Mouse (Mus musculus) heart, postnatal 0 days (tissue): ENCODE data around the gene Tmprss12.

Experiments used
- CTCF ChIP-seq: IDR thresholded peaks from 2 replicates; pipeline ENCODE4 v1.5.1; 2016; ENCODE audit warnings: antibody characterized with exemption, control low read depth, low read depth
- EP300 ChIP-seq: IDR thresholded peaks from 2 replicates; pipeline ENCODE4 v1.6.1; 2016; ENCODE audit warnings: antibody characterized with exemption, low read depth

GRCm38 (mm10) chr15:100245951-100246350 is 34.7 kb upstream of the Tmprss12 start:
- no peak for TF ChIP-seq CTCF
- TF ChIP-seq EP300: no peak
